Mouse (Mus musculus) monocyte, adult 2 months (primary cell): ENCODE measurements around the gene Lasp1.

Experiments used
- DNase-seq, 2 experiments: peaks; one replicate each; pipeline ENCODE4 v3.0.0; 2022; ENCODE audit warnings: low spot score in 2 of 2, low read depth in 1 of 2

Lasp1 gene

GRCm38 (mm10) chr11:97793165-97793564, 5.6 kb upstream of the Lasp1 start:
- DNase-seq = no peak

DNA sequence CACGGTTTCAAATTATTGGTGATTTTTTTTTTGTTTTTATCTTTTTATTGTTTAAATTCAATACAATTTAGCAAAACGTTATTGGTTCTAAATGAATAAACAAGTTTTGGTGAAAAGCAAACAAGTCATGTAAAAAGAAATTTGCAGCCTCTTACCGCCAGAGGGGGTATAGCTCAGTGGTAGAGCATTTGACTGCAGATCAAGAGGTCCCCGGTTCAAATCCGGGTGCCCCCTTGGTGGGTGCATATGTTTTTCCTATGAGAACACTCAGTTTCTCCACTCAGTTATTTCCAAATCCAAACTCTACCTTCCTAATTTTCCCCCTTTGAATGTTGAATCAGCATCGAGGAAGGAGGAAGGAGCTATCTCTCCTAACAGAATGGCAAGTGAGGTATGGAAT, 1.9 kb upstream of the Lasp1 start:
- DNase-seq = peak; percentile 17 to 68

DNA sequence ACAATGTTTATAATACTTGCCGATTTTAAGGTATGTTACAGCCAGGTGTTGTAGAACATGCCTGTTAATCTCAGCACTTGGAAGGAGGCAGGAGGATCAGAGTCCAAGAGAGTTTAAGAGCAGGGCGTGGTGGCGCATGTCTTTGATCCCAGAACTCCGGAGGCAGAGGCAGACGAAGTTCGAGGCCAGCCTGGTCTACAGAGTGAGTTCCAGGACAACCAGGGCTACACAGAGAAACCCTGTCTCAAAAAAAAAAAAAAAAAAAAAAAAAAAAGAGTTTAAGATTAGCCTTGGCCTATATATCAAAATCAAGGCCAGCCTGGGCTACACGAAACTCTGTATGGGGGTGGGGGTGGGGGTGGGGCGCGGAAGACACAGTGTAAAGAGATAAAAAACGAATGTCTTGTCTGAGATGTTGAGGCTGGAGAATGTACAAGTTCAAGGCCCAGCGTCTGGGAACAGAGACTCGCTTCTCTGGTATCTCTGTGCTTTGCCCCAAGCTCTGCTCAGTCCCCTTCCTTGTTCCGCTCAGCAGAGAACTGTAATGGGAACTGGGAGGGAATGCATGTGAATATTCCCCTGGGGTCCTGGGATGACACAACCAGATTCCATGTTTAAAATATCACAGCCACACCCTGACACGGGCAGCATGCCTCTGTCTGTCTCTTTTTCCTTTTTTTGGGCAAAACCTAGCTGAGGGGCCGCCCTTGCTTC, 1.3 kb upstream of the Lasp1 start:
- DNase-seq = no peak

DNA sequence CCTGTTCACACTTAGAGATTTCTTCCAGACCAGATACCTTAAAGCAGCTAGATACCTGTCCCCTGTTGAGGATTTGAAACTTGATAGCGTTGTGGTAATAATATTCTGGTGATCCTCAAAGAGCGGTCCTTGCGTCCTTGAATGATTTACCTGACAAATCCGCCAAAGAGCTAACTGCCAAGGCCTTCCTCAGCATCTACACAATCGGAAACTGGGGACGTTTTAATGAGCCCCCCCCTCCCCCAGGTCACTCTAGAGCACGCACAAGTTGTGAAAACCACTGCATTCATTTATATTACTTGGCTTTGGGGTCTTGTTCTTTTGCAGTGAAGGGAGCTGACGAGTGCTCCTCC, 741 bp upstream of the Lasp1 start:
- DNase-seq = no peak

- DNase-seq = peak; percentile 71 to 79
Observed at GRCm38 (mm10) chr11:97799146-97799993, 570 bp downstream of the Lasp1 start.

GRCm38 (mm10) chr11:97799994-97800690, 1.3 kb downstream of the Lasp1 start:
- peak in 1 of 2 experiments; percentile 38 for DNase-seq

GRCm38 (mm10) chr11:97800691-97801408, 2.0 kb downstream of the Lasp1 start:
- DNase-seq = no peak

DNA sequence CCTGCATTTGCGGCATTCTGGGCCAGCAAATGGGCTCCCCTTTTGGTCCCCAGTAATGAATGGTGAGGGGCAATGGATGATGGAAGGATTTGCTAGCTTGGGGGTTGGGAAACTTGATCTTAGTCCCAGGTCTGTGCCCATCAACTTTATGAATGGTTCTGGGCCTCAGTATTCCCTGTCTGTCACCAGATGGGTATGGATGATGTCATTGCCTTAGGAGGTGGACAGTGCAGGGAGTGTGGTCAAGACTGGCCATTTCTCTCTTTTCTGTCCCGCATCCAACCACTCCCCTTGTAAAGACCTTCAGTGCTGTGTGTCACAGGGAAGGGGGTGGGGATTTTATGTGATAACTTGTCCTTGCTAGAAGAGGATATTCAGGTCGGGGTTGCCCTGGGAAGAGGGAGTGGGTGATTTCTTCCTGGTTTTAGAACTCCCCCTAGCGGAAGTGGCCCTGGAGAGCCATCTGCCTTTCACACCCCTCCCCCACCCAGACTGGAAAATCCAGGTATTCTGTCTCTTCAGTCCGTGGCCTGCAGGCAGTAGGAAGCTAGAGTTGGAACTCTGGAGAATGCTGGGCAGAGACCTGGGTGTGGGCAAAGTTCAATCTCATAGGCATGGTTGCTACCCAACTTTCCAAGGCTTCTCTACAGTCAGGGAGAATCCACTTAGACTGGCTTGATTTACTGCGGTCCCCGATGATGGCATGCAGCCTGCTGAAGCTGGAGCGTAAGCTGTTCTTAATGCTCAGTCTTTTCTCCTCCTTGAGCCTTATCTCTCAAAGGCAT, 2.8 kb downstream of the Lasp1 start:
- no peak for DNase-seq

- DNase-seq = no peak
Observed at GRCm38 (mm10) chr11:97802194-97802470, 3.3 kb downstream of the Lasp1 start.

DNA sequence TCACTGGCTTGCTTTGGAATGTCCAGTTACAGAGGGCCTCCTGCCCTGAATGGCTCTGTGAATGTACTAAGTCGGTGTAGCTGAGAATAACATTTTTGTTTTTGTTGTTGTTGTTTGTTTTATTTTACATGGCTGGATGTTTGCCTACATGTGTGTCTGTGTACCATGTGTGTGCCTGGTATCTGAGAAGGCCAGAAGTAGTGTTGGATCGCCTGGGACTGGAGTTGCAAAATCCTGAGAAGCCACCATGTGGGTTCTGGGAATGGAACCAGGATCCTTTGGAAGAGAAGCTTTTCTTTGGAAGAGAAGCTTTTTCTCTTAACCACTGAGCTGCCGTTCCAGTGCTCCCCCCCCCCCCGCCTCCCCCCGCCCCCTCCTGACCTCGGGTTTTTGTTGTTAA, 3.7 kb downstream of the Lasp1 start:
- DNase-seq = no peak

- no peak for DNase-seq
Observed at GRCm38 (mm10) chr11:97803847-97804246, 5.0 kb downstream of the Lasp1 start.

DNA sequence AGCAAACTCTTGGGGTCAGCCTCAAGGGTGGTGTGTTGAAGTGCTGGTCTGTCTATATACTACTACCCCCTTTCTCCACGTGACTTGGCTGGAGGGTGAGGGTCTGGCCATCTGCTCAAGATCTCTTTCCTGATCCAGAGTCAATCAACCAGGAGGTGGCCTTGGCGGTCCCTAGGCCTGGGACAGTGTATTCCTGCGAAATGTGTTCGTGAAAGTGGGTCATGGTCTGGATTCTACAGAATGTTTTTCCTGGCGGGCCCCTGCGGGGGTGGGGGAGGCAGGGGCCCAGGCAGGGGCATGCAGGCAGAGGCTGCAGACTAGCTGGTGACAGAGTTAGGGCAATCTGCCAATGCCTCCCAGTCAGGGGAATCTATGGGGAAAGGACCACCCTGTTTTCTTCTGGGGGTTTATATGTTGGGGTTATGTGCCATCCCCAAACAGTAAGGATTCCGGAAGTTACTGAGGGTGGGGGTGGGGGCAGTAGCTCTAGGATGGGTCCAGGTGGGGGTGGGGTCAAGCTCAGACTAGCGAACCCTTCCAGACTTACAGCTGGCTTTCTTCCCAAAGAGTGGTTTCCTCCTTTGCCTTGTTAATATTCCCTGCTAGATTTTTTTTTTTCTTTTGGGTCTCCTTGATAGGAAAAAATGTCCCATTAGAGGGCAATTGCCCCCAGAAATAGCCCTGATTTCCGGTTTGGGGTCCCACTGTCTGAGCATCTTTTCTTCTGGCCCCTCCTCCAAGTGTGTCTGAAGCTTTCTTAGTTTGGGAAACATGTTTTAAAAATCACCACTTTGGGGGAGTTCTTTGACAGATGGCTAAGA, 6.3 kb downstream of the Lasp1 start:
- DNase-seq = no peak

GRCm38 (mm10) chr11:97805662-97806612, 7.1 kb downstream of the Lasp1 start:
- DNase-seq = no peak

DNA sequence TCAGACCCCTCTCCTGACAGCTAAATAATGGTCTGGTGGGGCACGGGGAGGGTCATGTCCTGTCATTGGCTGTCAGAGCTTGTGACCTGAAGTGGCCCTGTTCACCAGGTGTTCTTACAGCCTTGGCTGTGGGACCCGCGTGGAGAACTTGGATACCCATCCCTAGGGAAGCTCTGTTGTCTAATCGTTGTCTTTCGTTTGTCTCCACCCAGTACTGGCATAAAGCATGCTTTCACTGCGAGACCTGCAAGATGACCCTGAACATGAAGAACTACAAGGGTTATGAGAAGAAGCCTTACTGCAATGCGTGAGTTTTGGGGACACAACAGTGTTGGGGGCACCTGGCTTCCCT, 7.8 kb downstream of the Lasp1 start:
- no peak for DNase-seq

DNA sequence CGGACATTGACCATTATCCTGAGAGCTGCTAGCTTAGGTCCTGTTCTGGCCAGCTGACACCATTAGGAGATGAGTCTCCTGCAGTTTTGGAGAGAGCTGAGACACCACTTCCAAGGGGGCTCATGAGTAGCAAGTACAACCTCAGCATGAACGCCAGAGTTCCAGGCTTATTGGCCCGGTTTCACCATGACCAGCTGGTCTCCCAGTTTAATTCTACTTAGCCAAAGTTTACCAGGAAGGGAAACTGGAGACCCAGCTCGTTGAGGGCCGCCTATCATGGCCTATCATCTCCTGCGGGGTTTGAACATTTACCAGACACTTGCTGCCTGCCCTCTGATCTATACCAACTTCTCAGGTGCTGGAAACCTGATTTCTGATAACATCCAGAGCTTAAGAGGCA, 8.8 kb downstream of the Lasp1 start:
- DNase-seq = no peak

GRCm38 (mm10) chr11:97808093-97808492, 9.3 kb downstream of the Lasp1 start:
- DNase-seq = no peak

DNA sequence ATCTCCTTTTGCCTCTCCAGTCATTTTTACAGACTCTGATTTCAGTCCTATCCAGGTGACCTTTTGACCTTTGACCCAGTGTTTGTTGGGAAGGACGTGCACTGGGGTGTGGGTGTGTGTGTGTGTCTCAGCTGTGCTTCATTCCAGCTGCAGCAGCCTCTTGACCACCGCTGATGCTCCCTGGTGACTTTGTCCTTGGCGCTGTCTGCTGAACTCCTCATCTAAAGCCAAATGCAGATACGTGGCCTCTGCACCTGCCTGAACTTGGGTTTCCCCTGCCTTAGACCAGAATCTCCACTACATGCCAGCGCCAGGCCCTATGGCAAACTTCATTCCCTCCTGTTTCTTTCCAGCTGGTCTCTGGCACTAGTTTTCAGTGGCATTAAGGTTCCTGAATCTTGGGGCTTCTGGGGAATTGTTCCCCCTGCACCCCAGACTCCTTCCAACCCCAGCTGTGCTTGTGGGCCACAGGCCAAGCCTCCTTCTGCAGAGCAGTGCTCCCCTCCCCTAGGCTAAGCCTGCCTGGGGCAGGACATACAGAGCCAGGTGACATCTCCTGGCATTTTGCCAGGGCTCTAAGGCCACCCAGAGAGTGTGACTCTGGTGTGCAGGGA, 9.9 kb downstream of the Lasp1 start:
- no peak for DNase-seq
